Mouse (Mus musculus) embryonic facial prominence, embryonic 10.5 days (tissue): ENCODE measurements at regions not wholly inside any gene's neighbourhood (a gene's known extent, or its start where the extent isn't known, plus 50 kb on each side); places are given as distances from the start of the nearest gene placed in this dataset.

Source experiments
- DNase-seq: peaks from one replicate; pipeline ENCODE4 v3.0.0-alpha.2; 2017; ENCODE audit warnings: low spot score
- H3K27ac ChIP-seq: fragments of 300-500 bp; sonication (generic); replicated peaks from 2 replicates; pipeline ENCODE4 v1.5.1; 2016; ENCODE audit warnings: mild to moderate bottlenecking
- H3K27me3 ChIP-seq: fragments of 300-500 bp; sonication (generic); replicated peaks from 2 replicates; pipeline ENCODE4 v1.6.1; 2016; ENCODE audit warnings: low read depth, mild to moderate bottlenecking; ENCODE audit not compliant: poor library complexity, severe bottlenecking
- H3K36me3 ChIP-seq: fragments of 300-500 bp; sonication (generic); replicated peaks from 2 replicates; pipeline ENCODE4 v1.6.1; 2016; ENCODE audit warnings: mild to moderate bottlenecking, moderate library complexity
- H3K4me1 ChIP-seq: fragments of 300-500 bp; sonication (generic); 2 replicates; pipeline ENCODE4 v1.6.1; 2016
- H3K4me3 ChIP-seq: fragments of 300-500 bp; sonication (generic); 2 replicates; pipeline ENCODE4 v1.5.1; 2016; ENCODE audit warnings: mild to moderate bottlenecking, moderate library complexity
- H3K9me3 ChIP-seq: fragments of 300-500 bp; sonication (generic); 2 replicates; pipeline ENCODE4 v1.6.1; 2016; ENCODE audit warnings: mild to moderate bottlenecking
- WGBS: fragments of 180-500 bp; shearing (Covaris S2); methylation state at CpG from one replicate; pipeline ENCODE4 v1.1.7; 2016; 5-methylcytosine and 5-hydroxymethylcytosine counted together

GRCm38 (mm10) chr2:47750997-47751623 is 1062.8 kb upstream of the Acvr2a start:
- Histone ChIP-seq H3K9me3 (no peaks in the 10 kb centered on the region), H3K4me1 (no peaks in the 10 kb centered on the region), H3K27ac (no peak overlapping the region), H3K4me3 (no peak overlapping the region), H3K27me3 (no peaks in the 10 kb centered on the region), H3K36me3 (no peaks in the 10 kb centered on the region)
- 85% methylated on average over 4 of the region's 4 CpGs for WGBS
- DNase-seq, result no peak

GRCm38 (mm10) chr2:47755716-47756115 is 1058.2 kb upstream of the Acvr2a start:
- Histone ChIP-seq H3K9me3 (no peaks in the 10 kb centered on the region), H3K27ac (no peak overlapping the region), H3K4me1 (no peaks in the 10 kb centered on the region), H3K36me3 (no peaks in the 10 kb centered on the region), H3K4me3 (no peak overlapping the region), H3K27me3 (no peaks in the 10 kb centered on the region)
- DNase-seq, result no peak

GRCm38 (mm10) chr2:47756248-47756647 is 1057.7 kb upstream of the Acvr2a start:
- no peaks in the 10 kb centered on the region for H3K9me3 ChIP-seq
- H3K27ac ChIP-seq, result no peak overlapping the region
- H3K4me3 ChIP-seq, result no peak overlapping the region
- no peaks in the 10 kb centered on the region for H3K4me1 ChIP-seq
- no peaks in the 10 kb centered on the region for H3K36me3 ChIP-seq
- 53% methylated on average over 4 of the region's 4 CpGs for WGBS
- no peak for DNase-seq
- no peaks in the 10 kb centered on the region for H3K27me3 ChIP-seq

GRCm38 (mm10) chr2:47775766-47776165 is 1038.1 kb upstream of the Acvr2a start:
- 56% methylated on average over 1 of the region's 1 CpGs for WGBS
- Histone ChIP-seq H3K27ac (no peak overlapping the region), H3K9me3 (no peaks in the 10 kb centered on the region), H3K36me3 (no peaks in the 10 kb centered on the region), H3K27me3 (no peaks in the 10 kb centered on the region), H3K4me1 (no peaks in the 10 kb centered on the region), H3K4me3 (no peak overlapping the region)
- DNase-seq, result no peak

- Histone ChIP-seq H3K27me3 (no peaks in the 10 kb centered on the region), H3K4me3 (no peak overlapping the region), H3K4me1 (no peaks in the 10 kb centered on the region), H3K36me3 (no peaks in the 10 kb centered on the region), H3K9me3 (no peaks in the 10 kb centered on the region), H3K27ac (no peak overlapping the region)
- 96% methylated on average over 1 of the region's 1 CpGs for WGBS
- DNase-seq, result no peak
Observed at GRCm38 (mm10) chr2:47776965-47777364, 1036.9 kb upstream of the Acvr2a start.

GRCm38 (mm10) chr2:47785848-47786247 is 1028.1 kb upstream of the Acvr2a start:
- Histone ChIP-seq H3K27ac (no peak overlapping the region), H3K27me3 (no peaks in the 10 kb centered on the region), H3K36me3 (no peaks in the 10 kb centered on the region), H3K4me3 (no peak overlapping the region), H3K9me3 (no peaks in the 10 kb centered on the region), H3K4me1 (no peaks in the 10 kb centered on the region)
- 8% methylated on average over 3 of the region's 3 CpGs for WGBS
- peak; percentile 66 for DNase-seq

GRCm38 (mm10) chr2:47822746-47823271 is 991.1 kb upstream of the Acvr2a start:
- no peaks in the 10 kb centered on the region for H3K27me3 ChIP-seq
- no peaks in the 10 kb centered on the region for H3K36me3 ChIP-seq
- no peaks in the 10 kb centered on the region for H3K9me3 ChIP-seq
- no peak overlapping the region for H3K27ac ChIP-seq
- no peaks in the 10 kb centered on the region for H3K4me1 ChIP-seq
- no peak for DNase-seq
- H3K4me3 ChIP-seq, result no peak overlapping the region
- WGBS, result 59% methylated on average over 2 of the region's 2 CpGs

GRCm38 (mm10) chr2:47832493-47832892 is 981.4 kb upstream of the Acvr2a start:
- H3K27me3 ChIP-seq, result no peaks in the 10 kb centered on the region
- H3K27ac ChIP-seq, result no peak overlapping the region
- H3K4me3 ChIP-seq, result no peak overlapping the region
- H3K36me3 ChIP-seq, result no peaks in the 10 kb centered on the region
- no peak for DNase-seq
- 94% methylated on average over 1 of the region's 1 CpGs for WGBS
- no peaks in the 10 kb centered on the region for H3K9me3 ChIP-seq
- no peaks in the 10 kb centered on the region for H3K4me1 ChIP-seq

GRCm38 (mm10) chr2:47833517-47833916 is 980.4 kb upstream of the Acvr2a start:
- no peak for DNase-seq
- Histone ChIP-seq H3K36me3 (no peaks in the 10 kb centered on the region), H3K4me3 (no peak overlapping the region), H3K4me1 (no peaks in the 10 kb centered on the region), H3K27me3 (no peaks in the 10 kb centered on the region), H3K27ac (no peak overlapping the region), H3K9me3 (no peaks in the 10 kb centered on the region)
- 90% methylated on average over 1 of the region's 1 CpGs for WGBS

- Histone ChIP-seq H3K36me3 (no peaks in the 10 kb centered on the region), H3K27ac (no peak overlapping the region), H3K4me3 (no peak overlapping the region), H3K9me3 (no peaks in the 10 kb centered on the region), H3K27me3 (no peaks in the 10 kb centered on the region), H3K4me1 (no peaks in the 10 kb centered on the region)
- no peak for DNase-seq
- WGBS, result 77% methylated on average over 5 of the region's 5 CpGs
Observed at GRCm38 (mm10) chr2:47834055-47834799, 979.7 kb upstream of the Acvr2a start.

- H3K4me1 ChIP-seq, result no peaks in the 10 kb centered on the region
- DNase-seq, result no peak
- H3K9me3 ChIP-seq, result 0 out of 2 replicates have a peak, but pooled peaks cover under 1% of the 10 kb centered on the region
- H3K36me3 ChIP-seq, result no peaks in the 10 kb centered on the region
- H3K4me3 ChIP-seq, result no peak overlapping the region
- 85% methylated on average over 3 of the region's 3 CpGs for WGBS
- H3K27me3 ChIP-seq, result no peaks in the 10 kb centered on the region
- H3K27ac ChIP-seq, result no peak overlapping the region
Observed at GRCm38 (mm10) chr2:47857229-47857628, 956.7 kb upstream of the Acvr2a start.

- no peak overlapping the region for H3K4me3 ChIP-seq
- no peak overlapping the region for H3K27ac ChIP-seq
- 0 out of 2 replicates have a peak, but pooled peaks cover 2% of the 10 kb centered on the region for H3K9me3 ChIP-seq
- no peaks in the 10 kb centered on the region for H3K27me3 ChIP-seq
- no peaks in the 10 kb centered on the region for H3K36me3 ChIP-seq
- no peaks in the 10 kb centered on the region for H3K4me1 ChIP-seq
- DNase-seq, result no peak
- WGBS, result 91% methylated on average over 1 of the region's 1 CpGs
Observed at GRCm38 (mm10) chr2:47862446-47862845, 951.5 kb upstream of the Acvr2a start.

- Histone ChIP-seq H3K27ac (no peak overlapping the region), H3K36me3 (no peaks in the 10 kb centered on the region), H3K4me3 (no peak overlapping the region), H3K4me1 (no peaks in the 10 kb centered on the region), H3K9me3 (no peaks in the 10 kb centered on the region), H3K27me3 (no peaks in the 10 kb centered on the region)
- 82% methylated on average over 2 of the region's 2 CpGs for WGBS
- DNase-seq, result no peak
Observed at GRCm38 (mm10) chr2:47878002-47878401, 935.9 kb upstream of the Acvr2a start.
